Mouse (Mus musculus): ENCODE data around the gene Gm10770. TPM values are rescaled to one million over a fixed set of nuclear protein-coding genes. Genes with fewer than 3 reads are reported as not detected.
"Not testable (repeated sequence)": the region's sequence is repeated elsewhere in the genome, so short reads cannot be mapped to it uniquely, and the experiment has no call there.

Gene Gm10770
- polyA plus RNA-seq, 1 experiment: not detected

GRCm38 (mm10) chr2:150136435-150136897 lies 43.0 kb downstream of the Gm10770 start, which contains the start of gene Zfp120:
Gene Zfp120 (minus strand): TSS chr2:150136708.
- Histone ChIP-seq H3K4me3 (ENCODE audit: control insufficient read depth, low read depth, low read length) (peak within 1 kb of the TSS; percentile 94), H3K27me3 (ENCODE audit: control insufficient read depth, insufficient read depth, low read length) (no peaks in the 10 kb centered on the region), H3K4me1 (ENCODE audit: control insufficient read depth, insufficient read depth, low read length) (no peaks in the 10 kb centered on the region; the same call in 1 of the 2 replicates), H3K27ac (ENCODE audit: control insufficient read depth, insufficient read depth, low read depth, low read length) (peak within 1 kb of the TSS; percentile 32), H3K36me3 (ENCODE audit: control insufficient read depth, insufficient read depth, low read length) (no peaks in the 10 kb centered on the region)
- TF ChIP-seq POLR2A (IDR thresholded peaks at IDR 0.05; ENCODE audit: control insufficient read depth, low read depth, low read length) (no peak), CTCF (IDR thresholded peaks at IDR 0.05; ENCODE audit: control insufficient read depth, insufficient read depth, insufficient replicate concordance, low read depth, low read length) (no peak)

- Histone ChIP-seq H3K4me3 (ENCODE audit: control insufficient read depth, low read depth, low read length) (no peak overlapping the region), H3K27me3 (ENCODE audit: control insufficient read depth, insufficient read depth, low read length) (no peaks in the 10 kb centered on the region), H3K4me1 (ENCODE audit: control insufficient read depth, insufficient read depth, low read length) (no peaks in the 10 kb centered on the region; the same call in 1 of the 2 replicates), H3K27ac (ENCODE audit: control insufficient read depth, insufficient read depth, low read depth, low read length) (no peak overlapping the region), H3K36me3 (ENCODE audit: control insufficient read depth, insufficient read depth, low read length) (no peaks in the 10 kb centered on the region)
- no peak for TF ChIP-seq POLR2A (IDR thresholded peaks at IDR 0.05; ENCODE audit: control insufficient read depth, low read depth, low read length)
- TF ChIP-seq CTCF (IDR thresholded peaks at IDR 0.05; ENCODE audit: control insufficient read depth, insufficient read depth, insufficient replicate concordance, low read depth, low read length): no peak
These were observed 46.7 kb downstream of the Gm10770 start for GRCm38 (mm10) chr2:150132773-150133172.

- H3K36me3 ChIP-seq (ENCODE audit: control insufficient read depth, insufficient read depth, low read length); H3K4me1 ChIP-seq (ENCODE audit: control insufficient read depth, insufficient read depth, low read length): not testable (repeated sequence)
These were observed 47.5 kb downstream of the Gm10770 start for GRCm38 (mm10) chr2:150132002-150132401.

More at GRCm38 (mm10) chr2:150132002-150132401, 47.5 kb downstream of the Gm10770 start:
- H3K4me3 ChIP-seq (ENCODE audit: control insufficient read depth, low read depth, low read length); H3K27ac ChIP-seq (ENCODE audit: control insufficient read depth, insufficient read depth, low read depth, low read length); H3K27me3 ChIP-seq (ENCODE audit: control insufficient read depth, insufficient read depth, low read length): not testable (repeated sequence)

Other genes starting within 250 kb of the Gm10770 start
- gene Zfp120, start 43.0 kb downstream of the Gm10770 start, polyA plus RNA-seq (2012; rRNA removed): 0.23 TPM in 2 replicates
- 0.11 and 0.14 TPM in 2 replicates for gene Gm14139, start 2.1 kb upstream of the Gm10770 start, polyA plus RNA-seq (2012; rRNA removed)
- 0.19 and 0.25 TPM in 2 replicates for gene Zfp937, start 38.4 kb upstream of the Gm10770 start, polyA plus RNA-seq (2012; rRNA removed)
- 0.14 TPM in 1 of 2 replicates, not detected in the other for gene Gm21994, start 75.9 kb upstream of the Gm10770 start, polyA plus RNA-seq (2012; rRNA removed)
- 0.04 and 0.07 TPM in 2 replicates for gene Gm14124, start 77.8 kb upstream of the Gm10770 start, polyA plus RNA-seq (2012; rRNA removed)
- not detected in 2 replicates for gene Gm10130, start 144.0 kb upstream of the Gm10770 start, polyA plus RNA-seq (2012; rRNA removed)
- 0.90 and 1.3 TPM in 2 replicates for gene 3300002I08Rik, start 183.1 kb upstream of the Gm10770 start, polyA plus RNA-seq (2012; rRNA removed)